Mouse (Mus musculus) retina, postnatal 1 day (tissue): ENCODE measurements at regions not wholly inside any gene's neighbourhood (a gene's known extent, or its start where the extent isn't known, plus 50 kb on each side); places are given as distances from the start of the nearest gene placed in this dataset.

Experiments used
- DNase-seq: peaks from one replicate; pipeline ENCODE4 v3.0.0-alpha.2; 2012

- no peak for DNase-seq
These were observed 64.5 kb downstream of the Gm11146 start for GRCm38 (mm10) chr16:77537351-77537750.

- peak; percentile 9 for DNase-seq
These were observed 65.1 kb downstream of the Gm11146 start for GRCm38 (mm10) chr16:77536746-77537145.

- peak; percentile 15 for DNase-seq
These were observed 65.6 kb downstream of the Gm11146 start for GRCm38 (mm10) chr16:77536314-77536713.

GRCm38 (mm10) chr16:77535021-77535420 is 66.9 kb downstream of the Gm11146 start:
- DNase-seq: peak; percentile 48

- DNase-seq: no peak
These were observed 70.3 kb downstream of the Gm11146 start for GRCm38 (mm10) chr16:77531596-77531995.

- DNase-seq: no peak
These were observed 73.9 kb downstream of the Gm11146 start for GRCm38 (mm10) chr16:77527951-77528350.

GRCm38 (mm10) chr16:77514606-77515005 is 87.3 kb downstream of the Gm11146 start:
- DNase-seq: peak; percentile 63

GRCm38 (mm10) chr16:77503556-77503955 is 98.3 kb downstream of the Gm11146 start:
- DNase-seq: peak; percentile 36

GRCm38 (mm10) chr16:77502916-77503315 is 99.0 kb downstream of the Gm11146 start:
- no peak for DNase-seq

- DNase-seq: no peak
These were observed 99.9 kb downstream of the Gm11146 start for GRCm38 (mm10) chr16:77502026-77502425.

GRCm38 (mm10) chr16:77500981-77501380 is 100.9 kb downstream of the Gm11146 start:
- DNase-seq: peak; percentile 76

- DNase-seq: peak; percentile 19
These were observed 101.5 kb downstream of the Gm11146 start for GRCm38 (mm10) chr16:77500413-77500812.

- DNase-seq: peak; percentile 73
These were observed 102.2 kb downstream of the Gm11146 start for GRCm38 (mm10) chr16:77499537-77500301.

GRCm38 (mm10) chr16:77495310-77495709 is 106.6 kb downstream of the Gm11146 start:
- no peak for DNase-seq

- no peak for DNase-seq
These were observed 107.9 kb downstream of the Gm11146 start for GRCm38 (mm10) chr16:77494042-77494441.

- no peak for DNase-seq
These were observed 113.7 kb downstream of the Gm11146 start for GRCm38 (mm10) chr16:77488155-77488554.

- DNase-seq: no peak
These were observed 122.1 kb downstream of the Gm11146 start for GRCm38 (mm10) chr16:77479812-77480211.

- no peak for DNase-seq
These were observed 130.0 kb downstream of the Gm11146 start for GRCm38 (mm10) chr16:77471868-77472267.

GRCm38 (mm10) chr16:77469903-77470302 is 132.0 kb downstream of the Gm11146 start:
- no peak for DNase-seq

GRCm38 (mm10) chr16:77469328-77469875 is 132.5 kb downstream of the Gm11146 start:
- no peak for DNase-seq

- DNase-seq: no peak
These were observed 134.7 kb downstream of the Gm11146 start for GRCm38 (mm10) chr16:77467216-77467615.

GRCm38 (mm10) chr16:77464623-77465022 is 137.3 kb downstream of the Gm11146 start:
- peak; percentile 12 for DNase-seq

- no peak for DNase-seq
These were observed 140.0 kb downstream of the Gm11146 start for GRCm38 (mm10) chr16:77461922-77462321.

GRCm38 (mm10) chr16:77461459-77461858 is 140.4 kb downstream of the Gm11146 start:
- DNase-seq: no peak

GRCm38 (mm10) chr16:77459651-77460050 is 142.2 kb downstream of the Gm11146 start:
- no peak for DNase-seq
